Mouse (Mus musculus) testis, adult 2 months (tissue): ENCODE measurements around the gene Pkd2l1. TPM values are rescaled to one million over a fixed set of nuclear protein-coding genes. Genes with fewer than 3 reads are reported as not detected.

Experiments used
- H3K27ac ChIP-seq: fragments of 200-500 bp; 2 replicates; pipeline ENCODE4 v1.5.1; 2012; ENCODE audit warnings: low read depth, low read length; ENCODE audit not compliant: control insufficient read depth, insufficient read depth
- H3K27me3 ChIP-seq: fragments of 200-500 bp; 2 replicates; pipeline ENCODE4 v1.6.1; 2012; ENCODE audit warnings: mild to moderate bottlenecking, low read length, moderate library complexity; ENCODE audit not compliant: control insufficient read depth, insufficient read depth
- H3K36me3 ChIP-seq: fragments of 200-500 bp; 2 replicates; pipeline ENCODE4 v1.6.1; 2012; ENCODE audit warnings: mild to moderate bottlenecking, low read length; ENCODE audit not compliant: control insufficient read depth, insufficient read depth
- H3K4me1 ChIP-seq: fragments of 200-500 bp; 2 replicates; pipeline ENCODE4 v1.6.1; 2012; ENCODE audit warnings: low read length; ENCODE audit not compliant: control insufficient read depth, insufficient read depth
- H3K4me3 ChIP-seq: fragments of 200-500 bp; 2 replicates; pipeline ENCODE4 v1.5.1; 2012; ENCODE audit warnings: low read depth, mild to moderate bottlenecking, low read length, moderate library complexity, mixed read lengths; ENCODE audit not compliant: control insufficient read depth
- CTCF ChIP-seq: fragments of 200-500 bp; IDR thresholded peaks from 2 replicates; pipeline ENCODE4 v1.5.1; 2012; ENCODE audit warnings: low read depth, mild to moderate bottlenecking, inconsistent platforms, low read length, moderate library complexity; ENCODE audit not compliant: control insufficient read depth, insufficient read depth, insufficient replicate concordance
- POLR2A ChIP-seq: fragments of 200-500 bp; IDR thresholded peaks from 2 replicates; pipeline ENCODE4 v1.6.1; 2012; ENCODE audit warnings: low read depth, mild to moderate bottlenecking, inconsistent platforms, low read length, moderate library complexity; ENCODE audit not compliant: control insufficient read depth
- polyA plus RNA-seq: library from polyadenylated mRNA; depleted of rRNA; stranded (reverse); fragments of >200 nt; gene quantifications from 2 replicates; pipeline ENCODE4 v1.2.3, GENCODE M21; 2012

The Pkd2l1 gene
- polyA plus RNA-seq, 1 experiment: 11.5 TPM

DNA sequence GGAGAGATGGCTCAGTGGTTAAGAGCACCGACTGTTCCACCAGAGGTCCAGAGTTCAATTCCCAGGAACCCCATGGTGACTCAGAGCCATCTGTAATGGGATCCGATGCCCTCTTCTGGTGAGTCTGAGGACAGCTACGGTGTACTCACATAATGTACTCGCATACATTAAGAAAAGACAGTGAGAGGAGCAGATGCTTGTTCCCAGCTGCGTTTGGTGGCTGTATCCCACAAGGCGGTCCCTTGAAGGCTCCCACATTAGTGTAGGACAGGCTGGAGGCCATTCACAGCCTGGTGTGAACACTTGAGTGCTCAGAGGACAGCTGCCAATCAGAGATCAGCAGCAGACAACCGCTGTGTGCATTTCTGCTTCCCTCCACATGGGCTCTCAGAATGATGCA, 80.5 kb downstream of the Pkd2l1 start:
- H3K4me3 ChIP-seq: no peak overlapping the region
- TF ChIP-seq CTCF (no peak), POLR2A (no peak)
- H3K36me3 ChIP-seq: peaks cover 7% of the 10 kb centered on the region

DNA sequence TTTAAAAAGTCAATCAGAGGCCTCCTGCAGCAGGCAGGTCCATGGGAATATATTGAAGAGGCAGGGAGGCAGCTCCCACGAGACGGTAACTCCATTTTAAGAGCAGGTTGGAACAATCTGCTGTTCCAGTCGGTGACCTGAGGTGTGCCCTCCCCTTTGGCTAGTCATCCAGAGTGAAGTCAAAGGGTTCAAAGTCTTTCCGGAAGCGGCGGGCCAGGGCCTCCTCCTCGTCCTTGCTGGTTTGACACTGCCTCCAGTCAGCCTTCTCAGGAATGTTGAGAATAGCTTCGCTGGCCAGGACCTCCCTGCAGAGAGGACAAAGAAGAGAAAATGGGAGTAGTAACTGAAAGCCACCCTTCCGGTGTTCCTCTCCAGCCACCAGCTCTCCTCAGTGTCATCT, 81.9 kb downstream of the Pkd2l1 start:
- Histone ChIP-seq H3K27ac (peak overlapping the region; percentile 28; the same call in 1 of the 2 replicates), H3K27me3 (no peaks in the 10 kb centered on the region), H3K4me1 (peaks cover 7% of the 10 kb centered on the region), H3K36me3 (peaks cover 7% of the 10 kb centered on the region), H3K4me3 (no peak overlapping the region)
- TF ChIP-seq CTCF: no peak
- TF ChIP-seq POLR2A: no peak

More for the DNA sequence above, 80.5 kb downstream of the Pkd2l1 start:
- peaks cover 7% of the 10 kb centered on the region for H3K4me1 ChIP-seq
- H3K27me3 ChIP-seq: no peaks in the 10 kb centered on the region
- no peak overlapping the region for H3K27ac ChIP-seq

DNA sequence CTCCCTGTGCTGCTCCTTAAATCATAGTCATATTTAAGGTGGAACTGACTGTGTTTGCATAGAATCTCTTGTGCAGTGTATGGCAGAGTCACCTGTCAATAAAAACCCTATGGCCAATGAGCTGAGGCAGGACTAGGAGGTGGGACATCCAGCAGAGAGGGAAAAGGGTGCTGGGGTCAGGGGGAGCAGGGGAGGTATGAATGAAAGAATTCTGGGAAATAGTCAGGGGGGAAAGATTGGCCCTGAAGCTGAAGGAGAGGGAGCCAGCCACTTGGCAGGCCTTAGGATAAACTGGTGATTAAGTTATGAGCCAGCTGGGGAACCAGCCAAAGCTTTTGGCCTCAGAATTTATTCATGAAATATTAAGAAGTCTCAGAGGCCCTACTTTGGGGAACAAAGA, 83.2 kb downstream of the Pkd2l1 start:
- Histone ChIP-seq H3K4me1 (peaks cover 5% of the 10 kb centered on the region), H3K36me3 (peaks cover 6% of the 10 kb centered on the region; the same call in 1 of the 2 replicates), H3K27me3 (no peaks in the 10 kb centered on the region), H3K27ac (no peak overlapping the region), H3K4me3 (no peak overlapping the region)
- no peak for TF ChIP-seq POLR2A
- TF ChIP-seq CTCF: no peak

DNA sequence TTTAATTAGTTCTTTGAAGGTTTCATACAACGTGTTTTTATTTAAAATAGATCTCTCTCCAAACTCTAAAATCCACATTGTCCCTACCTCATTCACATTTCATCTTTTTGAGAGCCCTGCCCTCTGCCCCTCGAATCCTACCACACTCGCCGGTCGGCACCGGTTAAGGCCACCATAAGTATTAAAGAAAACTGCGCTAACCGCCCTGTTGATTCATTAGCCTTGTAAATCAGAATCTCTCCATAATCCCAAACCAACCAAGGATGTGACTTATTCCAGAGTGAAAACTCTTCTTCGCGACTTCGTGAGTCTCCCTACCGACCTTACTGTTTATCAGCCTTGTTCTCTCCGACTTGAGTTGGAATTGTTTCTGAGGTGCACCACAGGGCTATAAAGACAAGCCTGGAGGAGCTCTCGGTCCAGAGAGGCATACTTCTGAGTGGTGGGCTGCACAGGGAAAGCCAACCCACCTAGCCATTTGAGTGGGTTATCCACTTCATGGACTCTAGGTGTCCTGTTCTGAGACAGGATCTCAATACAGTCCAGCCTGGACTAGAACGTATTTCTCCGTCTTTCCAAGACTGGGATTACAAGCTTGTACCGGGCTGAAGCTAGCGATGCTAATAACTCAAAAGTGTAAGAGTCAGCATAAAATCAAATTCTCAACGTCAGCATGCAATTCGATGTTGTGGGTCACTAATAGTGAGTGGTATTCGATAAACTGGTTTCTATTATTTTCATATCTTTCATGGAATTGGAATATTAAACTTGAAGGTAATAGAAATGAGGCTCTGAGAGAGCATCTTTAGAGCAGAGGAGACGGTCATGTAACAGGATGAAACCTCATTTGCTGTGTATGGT, 84.4 kb downstream of the Pkd2l1 start:
- Histone ChIP-seq H3K36me3 (peaks cover 3% of the 10 kb centered on the region; the same call in 1 of the 2 replicates), H3K4me1 (peaks cover 5% of the 10 kb centered on the region), H3K4me3 (peak overlapping the region; percentile 94), H3K27me3 (no peaks in the 10 kb centered on the region), H3K27ac (peak overlapping the region; percentile 89)
- no peak for TF ChIP-seq CTCF
- no peak for TF ChIP-seq POLR2A

DNA sequence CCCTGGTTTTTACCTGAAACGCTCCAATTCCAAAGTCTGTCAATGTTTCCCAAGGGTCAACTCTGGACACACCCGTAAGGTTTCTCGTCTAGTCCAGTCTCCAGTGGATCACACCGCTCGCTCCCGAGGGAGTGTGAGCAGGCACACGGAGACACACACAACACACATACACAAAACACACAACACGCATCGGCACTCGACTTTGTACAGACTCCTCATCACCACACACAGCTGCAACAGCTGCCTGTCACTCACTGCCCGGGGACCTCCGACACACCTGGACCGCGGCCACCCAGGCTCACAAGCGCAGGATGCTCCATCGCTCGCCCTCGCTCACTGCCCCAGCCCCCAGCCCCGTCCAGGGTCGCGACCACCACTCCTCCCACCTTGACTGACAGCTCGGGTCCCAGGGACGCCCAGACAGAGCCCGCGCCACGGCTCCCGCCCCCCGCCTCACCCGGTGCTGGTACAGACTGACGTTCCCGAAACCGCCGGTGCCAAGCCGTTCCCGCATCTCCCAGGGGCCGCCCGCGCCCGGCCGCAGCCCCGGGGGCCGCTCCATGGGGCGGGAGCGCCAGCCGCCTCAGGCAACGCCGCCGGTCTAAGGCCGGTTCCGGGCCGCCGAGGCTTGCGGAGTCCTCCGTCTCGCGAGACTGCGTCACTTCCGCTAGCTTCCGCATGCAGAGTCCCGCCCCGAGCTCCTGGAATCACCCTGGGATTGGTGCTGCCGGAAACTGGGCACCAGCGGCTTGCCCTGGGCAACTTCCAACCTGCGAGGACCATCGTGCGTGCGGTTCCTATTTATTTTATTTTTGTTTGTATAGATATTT, 85.2 kb downstream of the Pkd2l1 start, which contains the start of gene Chuk:
TSS of gene Chuk (minus strand) at position 650 of the 830 bp plus-strand sequence.
- H3K27ac ChIP-seq: peak within 1 kb of the TSS; percentile 89
- TF ChIP-seq CTCF: no peak
- peak; percentile 68 for TF ChIP-seq POLR2A
- H3K4me1 ChIP-seq: peaks cover 5% of the 10 kb centered on the region
- H3K36me3 ChIP-seq: 0 out of 2 replicates have a peak, but pooled peaks cover 1% of the 10 kb centered on the region
- H3K27me3 ChIP-seq: no peaks in the 10 kb centered on the region
- peak within 1 kb of the TSS; percentile 94 for H3K4me3 ChIP-seq

DNA sequence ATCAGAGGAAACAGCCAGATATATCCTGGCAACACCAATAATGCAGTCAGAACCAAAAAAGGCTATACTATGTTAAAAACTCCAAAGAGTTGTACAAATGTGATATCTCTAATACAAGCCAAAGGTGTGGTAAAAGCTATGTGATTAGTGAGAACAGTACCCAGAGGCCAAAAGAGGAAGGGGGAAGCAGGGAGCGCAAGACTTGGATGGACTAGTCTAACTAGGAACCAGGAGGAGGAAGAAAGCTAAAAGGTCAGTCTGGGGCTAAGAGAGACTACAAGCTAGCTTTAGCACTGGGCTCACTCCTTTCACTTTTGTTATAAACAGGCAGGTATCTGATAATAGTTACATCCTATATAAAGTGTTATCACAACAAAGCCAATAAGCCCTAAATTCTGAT, 87.8 kb downstream of the Pkd2l1 start:
- Histone ChIP-seq H3K4me1 (peaks cover 5% of the 10 kb centered on the region), H3K4me3 (no peak overlapping the region), H3K27me3 (no peaks in the 10 kb centered on the region), H3K27ac (no peak overlapping the region), H3K36me3 (0 out of 2 replicates have a peak, but pooled peaks cover 1% of the 10 kb centered on the region)
- TF ChIP-seq POLR2A: no peak
- no peak for TF ChIP-seq CTCF

DNA sequence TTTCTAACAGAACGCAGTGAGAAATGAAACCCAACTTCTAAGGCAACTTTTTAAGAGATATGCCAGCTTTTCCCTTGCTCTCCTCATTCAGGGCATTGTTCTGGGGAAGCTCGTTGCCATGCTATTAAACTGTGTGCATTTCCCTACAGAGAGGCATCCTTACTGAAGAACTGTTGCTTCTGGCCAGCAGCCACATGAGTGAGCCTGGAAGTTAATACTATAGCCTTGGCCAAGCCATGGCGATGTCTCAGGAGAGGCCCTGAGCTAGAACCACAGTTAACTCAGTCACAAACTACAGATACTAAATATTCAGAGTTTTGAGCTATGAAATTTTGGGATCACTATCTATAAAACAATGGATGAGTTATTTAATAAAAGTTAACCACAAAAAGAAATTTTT, 89.2 kb downstream of the Pkd2l1 start:
- Histone ChIP-seq H3K36me3 (peaks cover 3% of the 10 kb centered on the region; the same call in 1 of the 2 replicates), H3K27ac (no peak overlapping the region), H3K27me3 (no peaks in the 10 kb centered on the region), H3K4me1 (peaks cover 4% of the 10 kb centered on the region), H3K4me3 (no peak overlapping the region)
- TF ChIP-seq CTCF (no peak), POLR2A (no peak)
